Mouse (Mus musculus) heart, postnatal 25 days (tissue): Measurements from ENCODE around the gene Ankrd28. TPM values are rescaled to one million over a fixed set of nuclear protein-coding genes. Genes with fewer than 3 reads are reported as not detected.
"Not testable (repeated sequence)": the region's sequence is repeated elsewhere in the genome, so short reads cannot be mapped to it uniquely, and the experiment has no call there.

Experiments used
- DNase-seq: peaks from one replicate; pipeline ENCODE4 v3.0.0; 2022; ENCODE audit warnings: low spot score
- intact Hi-C: fragments of 180-260 bp; cut with DNase I; formaldehyde crosslinking; loops from one replicate; pipeline ENCODE4 v1.15.1; 2025
- total RNA-seq, 2 experiments: library from RNA; stranded (reverse); gene quantifications; 2 replicates each; pipeline ENCODE4 v1.2.3; 2021

The Ankrd28 gene
- total RNA-seq, 2 experiments from 2014 or later, result 23.7 to 27.1 TPM

DNA sequence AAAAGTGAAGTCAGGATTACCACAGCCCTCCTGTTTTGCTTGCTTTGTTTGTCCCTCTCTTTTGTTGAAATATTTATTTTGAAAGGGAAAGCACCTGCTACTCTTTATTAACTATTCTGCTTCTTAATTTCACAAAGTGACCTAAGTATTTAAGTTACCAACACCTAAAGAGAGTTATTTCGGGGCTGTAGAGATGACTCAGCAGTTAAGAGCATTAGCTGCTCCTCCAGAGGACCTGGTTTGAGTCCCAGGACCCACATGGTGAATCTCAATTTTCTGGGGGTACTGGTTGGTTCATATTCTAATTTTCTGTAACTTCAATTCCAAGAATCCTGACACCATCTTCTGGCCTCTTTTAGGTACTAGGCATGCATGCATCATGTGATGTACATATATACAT lies 34.9 kb downstream of the Ankrd28 start:
- intact Hi-C loops, result loop anchor here (2.0 kb wide), 1 partner anchor 237 kb away; no protein-coding TSS in a partner anchor
- DNase-seq, result no peak

DNA sequence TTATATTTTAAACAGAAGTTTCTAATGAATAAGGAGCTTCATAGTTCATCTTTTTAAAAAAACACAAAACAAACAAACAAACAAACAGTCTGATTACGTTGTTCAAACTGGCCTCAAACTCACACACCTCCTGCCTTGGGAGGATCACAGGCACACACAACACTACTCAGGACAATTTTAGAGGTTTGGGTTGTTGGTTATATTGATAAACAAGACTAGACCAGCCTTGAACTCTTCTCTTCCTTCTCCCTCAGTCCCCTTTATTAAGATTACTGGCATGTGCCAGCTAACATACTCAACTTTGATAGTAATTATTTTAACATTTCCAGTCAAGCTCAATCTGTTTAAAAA lies 35.7 kb downstream of the Ankrd28 start:
- intact Hi-C loops, result loop anchor here (1.0 to 2.0 kb wide), 3 partner anchors 148 to 283 kb away; no protein-coding TSS in a partner anchor
- no peak for DNase-seq

DNA sequence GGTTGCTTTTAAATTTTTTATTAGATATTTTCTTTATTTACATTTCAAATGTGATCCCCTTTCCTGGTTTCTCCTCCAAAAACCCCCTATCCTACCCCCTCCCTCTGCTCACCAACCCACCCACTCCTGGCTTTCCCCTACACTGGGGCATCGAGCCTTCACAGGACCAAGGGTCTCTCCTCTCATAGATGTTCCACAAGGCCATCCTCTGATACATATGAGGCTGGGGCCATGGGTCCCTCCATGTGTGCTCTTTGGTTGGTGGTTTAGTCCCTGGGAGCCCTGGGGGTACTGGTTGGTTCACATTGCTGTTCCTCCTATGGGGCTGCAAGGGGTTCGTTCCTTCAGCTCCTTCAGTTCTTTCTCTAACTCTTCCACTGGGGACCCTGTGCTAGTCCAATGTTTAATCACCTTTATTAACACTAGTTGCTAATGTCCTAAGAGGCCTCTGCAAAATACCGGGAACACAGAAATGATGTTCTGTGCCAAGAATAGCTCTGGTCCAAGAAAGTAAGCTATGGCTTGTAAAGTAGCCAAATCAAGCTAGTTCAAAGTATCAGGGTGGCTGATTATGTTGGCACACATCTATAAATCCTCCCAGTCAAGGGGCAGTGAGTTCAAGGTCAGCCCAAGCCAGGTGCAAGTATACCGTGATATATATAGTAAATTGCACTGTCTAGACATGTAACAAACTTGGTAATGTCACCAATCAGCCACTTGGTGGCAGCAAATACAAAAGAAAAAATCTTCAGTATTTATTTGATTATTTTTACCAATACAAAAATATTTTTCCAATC lies 36.3 kb downstream of the Ankrd28 start:
- DNase-seq, result no peak
- intact Hi-C loops, result loop anchor here (1.0 to 2.0 kb wide), 3 partner anchors 148 to 283 kb away; no protein-coding TSS in a partner anchor

DNA sequence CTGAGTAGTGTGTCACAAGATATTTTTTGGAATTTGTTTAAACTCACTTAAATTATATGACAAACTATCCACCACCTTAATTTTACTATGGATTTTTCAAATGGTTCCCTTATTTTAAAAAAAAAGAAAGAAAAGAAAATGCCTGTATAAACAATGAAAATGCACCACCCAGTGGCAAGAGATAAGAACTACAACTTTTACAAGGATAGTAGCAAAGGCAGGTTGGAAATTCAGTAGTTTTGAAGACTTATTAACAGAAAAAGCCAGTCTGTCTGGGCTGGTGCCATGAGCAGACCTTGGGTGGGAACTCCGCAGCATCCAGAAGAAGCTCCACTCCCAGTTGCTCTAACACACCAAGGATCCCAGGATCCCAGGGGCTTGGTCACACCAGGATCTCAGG lies 39.7 kb downstream of the Ankrd28 start:
- DNase-seq, result no peak
- intact Hi-C loops, result loop anchor here (1.0 kb wide), 1 partner anchor 134 kb away; no protein-coding TSS in a partner anchor

DNA sequence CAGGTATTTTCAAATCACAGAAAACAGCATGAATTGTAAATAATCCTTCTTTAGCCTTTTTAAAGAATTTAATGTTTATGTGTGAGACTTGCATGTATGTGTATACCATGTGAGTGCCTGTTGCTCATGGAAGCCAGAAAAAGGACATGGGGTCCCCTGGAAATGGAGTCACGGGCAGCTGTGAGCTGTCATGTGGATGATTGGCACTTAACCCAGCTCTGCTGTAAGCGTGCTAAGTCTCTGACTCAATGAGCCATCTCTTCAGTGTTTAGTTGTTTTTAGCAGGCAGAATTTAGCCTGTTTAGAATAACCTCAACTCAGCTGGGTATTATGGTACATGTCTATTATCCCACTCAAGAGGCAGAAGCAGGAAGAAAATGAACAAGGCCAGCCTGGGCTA lies 43.5 kb downstream of the Ankrd28 start:
- no peak for DNase-seq
- intact Hi-C loops, result no loop called here

DNA sequence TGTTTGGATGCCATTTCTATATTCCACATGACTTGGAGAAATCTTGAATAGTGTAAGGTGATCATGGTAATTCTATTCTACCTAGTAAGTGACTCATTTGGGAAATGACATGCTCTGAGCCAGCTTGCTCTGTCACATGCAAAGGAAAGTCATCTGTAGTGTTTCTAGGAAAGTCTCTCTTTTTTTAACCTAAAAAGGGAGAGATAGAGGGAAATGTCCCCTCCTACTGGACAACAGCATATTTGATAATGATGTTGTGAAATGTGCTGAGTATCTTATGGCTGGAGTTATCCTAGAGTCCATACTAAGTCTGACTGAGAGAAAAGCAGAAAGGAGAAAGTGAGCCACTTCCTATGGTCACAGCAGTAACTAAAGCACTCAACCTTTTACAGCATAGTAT lies 44.8 kb downstream of the Ankrd28 start:
- no peak for DNase-seq
- intact Hi-C loops, result no loop called here

DNA sequence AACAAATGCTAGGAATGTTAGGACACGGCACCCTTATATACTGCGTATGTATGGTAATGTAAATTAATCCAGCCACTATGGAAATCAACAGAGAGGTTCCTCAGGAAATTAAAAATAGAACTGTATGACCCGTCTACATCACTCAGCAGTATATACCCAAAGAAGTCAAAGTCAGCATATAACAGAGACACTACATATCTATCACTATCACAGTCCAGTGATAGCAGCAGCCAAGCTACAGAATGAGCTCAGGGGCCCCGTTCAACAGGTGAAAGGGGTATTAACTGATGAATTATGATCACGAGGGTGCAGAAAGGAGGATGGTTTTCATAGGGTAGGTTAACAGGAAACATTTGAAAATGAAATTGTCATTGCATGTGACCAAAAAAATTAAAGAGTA lies 45.5 kb downstream of the Ankrd28 start:
- intact Hi-C loops, result no loop called here
- DNase-seq, result no peak

DNA sequence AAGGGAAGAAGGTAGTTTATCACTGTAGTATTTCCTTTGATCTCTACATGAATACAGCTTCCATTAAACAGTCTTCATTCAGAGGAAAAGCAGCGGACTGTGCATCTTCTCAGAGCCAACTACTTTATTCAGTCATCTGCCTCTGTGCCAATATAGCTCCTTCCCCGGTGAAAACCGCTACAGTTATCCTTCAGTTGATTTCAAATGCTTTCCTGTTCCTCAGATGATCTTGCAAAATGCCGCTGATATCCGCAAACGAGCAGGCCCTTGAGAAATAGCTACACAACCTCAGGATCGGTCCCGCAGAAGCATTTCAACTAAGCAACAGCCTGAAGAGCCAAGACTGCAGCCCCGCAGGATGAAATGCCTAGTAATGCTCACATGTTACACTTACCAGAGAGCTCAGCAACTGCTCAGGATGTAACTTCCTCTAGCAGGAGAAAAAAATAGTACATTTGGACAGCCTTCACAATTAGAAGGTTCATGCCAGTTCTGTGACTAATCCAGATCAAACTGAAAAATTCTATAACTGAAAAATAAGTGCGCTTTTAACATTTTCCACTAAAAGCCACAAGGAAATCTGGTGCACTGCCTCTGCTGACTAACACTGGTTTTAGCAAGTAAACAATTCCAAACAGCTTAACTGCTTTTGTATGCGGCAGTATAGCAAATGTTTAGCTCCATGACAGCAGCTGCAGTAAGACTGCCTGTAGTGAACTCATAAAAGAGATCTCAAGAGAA lies 49.0 kb downstream of the Ankrd28 start:
- intact Hi-C loops, result no loop called here
- DNase-seq, result no peak

DNA sequence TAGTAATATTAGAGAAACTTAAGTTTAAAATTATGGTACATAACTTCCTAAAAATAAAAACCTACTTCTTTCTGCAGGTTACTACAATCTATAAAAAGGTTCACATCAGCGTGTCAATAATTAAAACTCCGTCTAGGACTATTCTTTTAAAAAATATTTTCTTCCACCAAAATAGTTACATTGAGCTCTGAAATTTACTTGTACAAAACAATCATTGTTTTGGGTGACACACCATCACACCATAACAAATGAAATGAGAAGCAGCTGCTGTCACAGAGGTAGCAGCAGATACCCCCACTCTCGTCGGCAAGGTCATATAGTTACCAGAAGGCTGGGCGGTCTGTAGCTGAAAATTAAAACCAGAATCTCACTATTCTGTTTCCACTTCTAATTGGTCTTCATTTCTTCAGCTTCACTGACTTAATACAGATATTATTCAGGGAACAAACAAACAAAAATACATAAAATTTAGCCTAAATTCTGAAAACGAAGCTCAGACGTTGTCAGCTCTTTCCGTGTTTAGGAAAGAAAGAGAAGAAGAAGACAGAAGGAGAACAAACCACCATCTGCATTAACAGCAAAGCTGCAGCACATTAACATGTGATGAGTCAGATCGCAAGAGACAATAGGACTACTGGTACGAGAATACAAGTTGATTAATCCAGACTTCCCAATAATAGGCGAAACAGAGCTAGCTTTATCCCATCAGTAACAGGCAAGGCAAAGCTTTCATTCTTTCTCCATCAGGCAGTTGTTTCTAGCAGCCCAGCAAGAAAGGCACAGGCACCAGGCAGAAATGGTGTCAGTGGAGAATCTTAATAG lies 49.8 kb downstream of the Ankrd28 start:
- DNase-seq, result no peak
- intact Hi-C loops, result no loop called here

DNA sequence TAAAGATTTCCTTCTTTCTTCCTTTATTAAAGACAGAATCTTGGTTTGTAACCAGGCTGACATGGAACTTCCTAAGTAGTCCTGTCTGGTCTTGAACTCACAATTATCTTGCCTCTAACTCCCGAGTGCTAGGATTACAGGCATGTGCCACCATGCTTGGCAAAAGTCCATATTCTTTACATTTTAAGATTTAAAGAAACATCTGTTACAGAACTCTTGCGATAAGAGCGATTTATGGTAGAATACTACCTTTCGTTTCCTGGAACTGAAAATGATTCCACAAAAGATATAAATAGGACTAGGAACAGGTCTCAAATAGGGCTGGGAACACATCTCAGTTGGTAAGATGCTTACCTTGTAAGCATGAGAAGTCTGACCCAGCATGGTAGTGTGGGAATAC lies 56.9 kb downstream of the Ankrd28 start:
- intact Hi-C loops, result loop anchor here (5.0 kb wide), 1 partner anchor 41 kb away; no protein-coding TSS in a partner anchor
- DNase-seq, result no peak

DNA sequence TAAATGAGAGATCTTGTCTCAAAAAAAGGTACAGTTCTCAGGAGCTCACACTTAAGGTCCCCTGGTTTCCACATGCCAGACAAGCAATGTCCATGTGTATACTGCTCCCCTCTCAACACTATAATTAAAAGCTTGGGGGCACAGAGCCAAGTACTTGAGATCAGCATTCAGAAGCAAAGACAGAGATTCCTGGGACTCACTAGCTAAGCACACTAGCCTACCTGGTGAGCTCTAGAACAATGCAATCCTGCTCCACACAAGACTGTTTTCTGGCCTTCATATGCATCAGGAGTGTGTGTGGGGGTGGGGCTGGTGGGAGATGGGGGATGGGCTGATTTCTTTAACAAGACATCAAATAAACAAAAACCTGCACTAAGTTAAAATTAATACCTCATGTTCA lies 58.2 kb downstream of the Ankrd28 start:
- no peak for DNase-seq
- intact Hi-C loops, result loop anchor here (5.0 kb wide), 1 partner anchor 40 kb away; no protein-coding TSS in a partner anchor

DNA sequence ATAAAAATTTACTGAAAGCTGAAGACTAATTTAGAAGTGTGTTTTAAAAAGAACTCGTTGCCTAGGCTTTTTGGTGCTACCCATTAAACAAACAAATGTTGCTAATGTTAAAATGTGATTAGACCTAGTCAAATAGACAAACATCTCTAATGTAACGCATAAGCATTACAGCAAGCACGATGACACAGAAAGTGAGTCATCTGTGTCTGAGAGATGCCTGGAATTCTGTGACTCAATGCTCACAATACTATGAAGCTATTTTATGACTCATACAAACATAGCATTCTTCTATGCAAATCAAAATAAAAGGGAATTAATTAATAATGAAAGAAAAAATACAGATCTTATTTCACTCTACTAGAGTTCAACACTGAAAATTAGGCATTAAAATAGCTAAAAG lies 61.9 kb downstream of the Ankrd28 start:
- intact Hi-C loops, result no loop called here
- DNase-seq, result no peak

DNA sequence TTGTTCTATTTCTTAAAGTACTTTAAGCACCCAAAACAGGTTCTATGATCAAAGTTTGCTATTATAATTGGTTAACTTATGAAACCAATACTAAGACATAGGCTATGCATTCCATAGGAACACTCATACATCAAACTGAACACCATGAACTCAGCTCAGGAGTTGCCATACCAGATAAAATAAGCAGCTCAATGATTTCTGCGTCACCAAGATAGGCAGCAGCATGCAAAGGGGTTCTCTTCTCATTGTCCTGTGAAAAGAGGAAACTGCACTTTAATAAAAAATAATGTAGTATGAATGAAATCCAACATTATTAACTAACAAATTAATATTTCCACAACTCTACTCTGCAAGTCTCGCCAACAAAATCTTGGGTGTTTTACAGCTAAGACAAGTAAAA lies 66.4 kb downstream of the Ankrd28 start:
- DNase-seq, result no peak
- intact Hi-C loops, result no loop called here

DNA sequence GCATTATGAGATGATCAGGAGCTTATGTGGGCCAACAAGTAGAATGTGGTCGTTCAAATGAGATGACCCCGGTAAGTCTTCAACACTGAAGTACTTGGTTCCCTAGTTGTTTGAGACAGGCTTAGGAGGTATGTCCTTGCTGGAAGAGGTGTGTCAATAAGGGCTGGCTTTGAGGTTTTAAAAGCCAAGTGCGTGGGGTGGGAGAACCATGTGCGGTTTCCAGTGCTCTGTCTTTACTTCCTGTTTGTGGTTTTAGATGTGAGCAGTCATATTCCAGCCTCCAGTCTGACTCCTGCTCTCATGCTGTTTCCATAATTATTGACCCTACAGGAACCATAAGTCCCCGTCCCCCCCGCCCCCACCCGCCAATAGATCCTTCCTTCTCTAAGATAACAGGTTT lies 68.7 kb downstream of the Ankrd28 start:
- intact Hi-C loops, result no loop called here
- DNase-seq, result no peak

DNA sequence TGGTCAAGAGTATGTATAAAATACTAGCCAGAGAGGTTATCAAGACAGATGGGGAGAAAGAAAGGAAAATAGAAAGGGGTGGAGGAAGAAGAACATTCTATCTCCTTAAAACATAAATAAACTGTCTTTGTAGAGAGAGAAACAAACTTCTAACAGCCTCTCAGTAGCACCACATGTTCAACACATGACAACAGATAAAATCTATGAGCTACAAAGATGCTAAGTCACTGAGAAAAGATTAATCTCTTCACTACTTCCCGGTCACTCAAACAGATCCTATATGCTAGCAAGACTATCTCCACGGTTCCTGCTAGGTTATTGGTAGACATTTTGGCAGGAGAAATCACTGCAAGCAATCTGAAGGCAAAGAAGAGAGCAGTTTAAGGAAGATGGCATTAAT lies 71.3 kb downstream of the Ankrd28 start:
- intact Hi-C loops, result no loop called here
- DNase-seq, result no peak

DNA sequence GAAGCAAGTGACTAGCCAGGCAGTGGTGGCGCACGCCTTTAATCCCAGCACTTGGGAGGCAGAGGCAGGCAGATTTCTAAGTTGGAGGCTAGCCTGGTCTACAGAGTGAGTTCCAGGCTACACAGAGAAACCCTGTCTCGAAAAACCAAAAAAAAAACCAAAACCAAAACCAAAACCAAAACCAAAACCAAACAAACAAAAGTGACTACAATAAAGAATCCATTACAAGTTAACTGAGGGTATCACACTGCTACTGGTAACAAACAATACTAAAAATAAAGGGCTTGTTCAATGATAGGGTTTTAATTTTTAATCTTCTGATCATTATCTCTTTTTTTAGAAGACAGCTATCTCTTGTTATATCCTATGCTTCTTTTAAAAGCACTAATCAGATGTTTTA lies 72.0 kb downstream of the Ankrd28 start:
- intact Hi-C loops, DNase-seq: not testable (repeated sequence)

DNA sequence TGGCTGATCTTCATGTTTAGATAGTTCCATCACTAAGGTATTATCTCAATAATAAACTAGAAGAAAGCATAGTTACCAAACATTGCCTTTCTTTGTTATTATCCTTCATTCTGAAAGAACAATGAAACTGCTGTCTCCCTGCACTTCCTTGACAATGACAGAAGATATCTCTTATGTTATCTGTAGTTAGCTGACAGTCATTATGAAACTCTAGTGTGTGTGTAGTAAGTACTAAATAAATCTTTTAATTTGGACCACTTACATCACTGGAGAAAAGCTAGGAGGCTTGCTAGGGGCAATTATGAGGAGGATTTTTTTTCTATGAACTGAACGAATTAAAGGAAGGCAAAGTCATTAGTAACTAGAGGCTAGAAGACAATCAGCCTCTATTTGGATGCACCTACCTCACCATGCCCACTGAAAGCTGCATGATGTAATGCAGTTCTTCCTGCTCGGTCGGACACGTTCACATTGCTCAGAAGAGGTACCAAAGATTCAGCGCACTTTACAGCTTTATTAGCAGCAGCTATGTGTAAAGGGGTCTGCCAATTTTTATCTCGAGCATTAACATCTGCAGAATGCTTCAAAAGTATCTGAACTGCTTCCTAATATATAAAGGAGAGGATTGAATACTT lies 82.1 kb downstream of the Ankrd28 start:
- intact Hi-C loops, result no loop called here
- DNase-seq, result no peak

DNA sequence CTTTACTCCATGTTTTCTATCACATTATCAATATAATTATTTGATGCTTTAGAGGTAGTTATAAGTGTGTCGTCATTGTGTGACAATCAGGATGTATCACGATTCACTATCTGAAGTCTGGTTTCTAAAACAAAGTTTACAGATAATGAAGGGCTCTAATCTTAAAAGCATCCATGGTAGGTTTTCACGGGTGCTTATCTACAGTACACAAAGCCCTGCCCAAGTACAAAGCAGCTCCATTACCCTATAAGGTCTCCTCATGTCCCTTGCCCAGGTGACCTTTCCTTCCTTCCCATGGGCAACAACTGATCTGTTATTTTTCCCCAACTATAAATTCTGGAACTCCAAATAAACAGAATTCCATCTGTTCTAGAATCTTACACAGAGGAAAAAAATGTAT lies 87.9 kb downstream of the Ankrd28 start:
- no peak for DNase-seq
- intact Hi-C loops, result no loop called here

DNA sequence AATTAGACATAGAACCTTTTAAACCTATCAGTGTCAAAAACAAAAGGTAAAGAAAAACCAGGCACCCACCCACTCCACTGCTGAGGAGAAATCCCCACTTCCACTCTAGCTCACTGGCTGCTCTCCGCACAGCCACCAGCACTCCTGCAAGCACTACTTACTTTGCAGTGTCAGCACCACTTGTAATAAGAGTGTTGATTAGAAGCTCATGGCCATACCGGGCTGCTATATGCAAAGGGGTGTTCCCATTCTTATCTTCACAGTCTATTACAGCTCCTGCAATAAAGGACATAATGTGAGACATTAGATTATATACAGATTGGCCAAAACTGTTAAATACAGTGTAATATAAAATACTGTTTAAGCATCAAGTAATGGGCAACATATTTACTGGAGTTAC lies 95.6 kb downstream of the Ankrd28 start:
- DNase-seq, result no peak
- intact Hi-C loops, result loop anchor here (5.0 kb wide), 1 partner anchor 37 kb away; no protein-coding TSS in a partner anchor

DNA sequence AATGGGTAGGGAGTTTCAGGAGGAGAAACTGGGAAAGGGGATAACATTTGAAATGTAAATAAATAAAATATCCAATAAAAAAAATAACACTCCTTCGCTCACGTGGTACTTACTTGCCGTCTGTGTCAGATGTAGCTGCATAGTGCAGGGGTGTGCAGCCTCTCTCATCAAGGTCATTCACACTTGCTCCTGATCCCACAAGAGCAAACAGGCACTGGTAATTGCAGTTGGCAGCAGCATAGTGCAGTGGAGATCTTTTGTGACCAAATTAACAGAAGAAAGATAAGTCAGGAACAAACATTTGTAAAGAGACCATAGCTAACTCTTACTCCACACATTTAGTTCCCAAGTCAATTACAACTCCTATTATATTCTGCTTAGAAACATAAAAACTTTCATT lies 102.9 kb downstream of the Ankrd28 start:
- intact Hi-C loops, result loop anchor here (5.0 kb wide), 1 partner anchor 70 kb away; no protein-coding TSS in a partner anchor
- DNase-seq, result no peak
